ENCODE assay signal across 26 mouse cellular contexts in the genomic region with DNA sequence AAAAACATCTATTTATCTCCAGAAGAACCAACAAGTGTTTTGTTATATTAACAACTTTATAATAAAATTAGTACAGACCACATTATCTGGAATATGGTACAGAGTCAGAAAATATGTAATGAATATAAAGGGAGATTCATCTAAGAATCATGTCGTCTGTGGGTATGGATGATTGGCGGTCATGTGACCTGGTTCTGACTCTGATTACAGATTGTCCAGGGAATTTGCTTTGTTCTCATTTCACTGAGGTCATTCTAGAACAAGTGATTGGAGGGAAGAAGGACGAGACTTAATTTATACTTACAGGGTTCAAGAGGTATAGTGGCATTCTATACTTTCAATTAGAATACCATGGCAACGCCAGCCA.
DNase-seq lines count a peak whose midpoint lies in the region; ATAC-seq and TF ChIP-seq lines count a peak whose summit lies in the region.
"Had no signal": no experiment of that assay in that cellular context is flagged by ENCODE, and none has a peak within 500 bp of the region (broad histone marks: within the 10 kb centered on the region; RNA-seq: fewer than 3 reads in every experiment).

No protein-coding gene starts in this region.

- no peak for TF ChIP-seq CTCF in lung, adult 2 months (IDR thresholded peaks at IDR 0.05; ENCODE audit: insufficient read depth, low read length)

- no peaks in the 10 kb centered on the region; the same call in 1 of the 2 replicates for H3K9me3 ChIP-seq in heart, embryonic 16.5 days (replicated peaks; ENCODE audit: control insufficient read depth, low read length)
- no peaks in the 10 kb centered on the region for H3K9me3 ChIP-seq in lung, embryonic 16.5 days (ENCODE audit: control insufficient read depth, low read length)
- H3K9me3 ChIP-seq: embryonic facial prominence, embryonic 13.5 days; midbrain, embryonic 13.5 days; neural tube, embryonic 13.5 days; stomach, embryonic 15.5 days had no signal

- no peak for DNase-seq in heart, postnatal 36 days
- DNase-seq in lung, adult 2 months, result no peak
- DNase-seq in induced T-regulatory cell, adult 2 months (ENCODE audit: low read depth), result peak; percentile 22
- DNase-seq in spleen, postnatal 10 days (ENCODE audit: low spot score in 2 of 2), result no peak
- DNase-seq in cerebellum, adult 8-10 months, result no peak
- no peak for DNase-seq in spleen, postnatal 36 days (ENCODE audit: low spot score in 2 of 2)
- DNase-seq: adrenal gland, adult 8-10 months; cerebellum, adult 11 months; cerebellum, adult 9-11 months; gastrocnemius, adult 2 months; gastrocnemius, postnatal 36 days; heart, adult 18-20 months; kidney, postnatal 10 days; layer of hippocampus, adult 9-11 months; lung, postnatal 4 days; thymus, postnatal 25 days had no signal

- TF ChIP-seq POLR2A in lung, adult 2 months (IDR thresholded peaks at IDR 0.05; ENCODE audit: borderline replicate concordance, extremely low read depth, low read depth, low read length), result no peak

- peak overlapping the region; percentile 42; the same call in 1 of the 2 replicates for H3K4me3 ChIP-seq in heart, embryonic 16.5 days (ENCODE audit: low read length)
- no peak overlapping the region; the same call in 1 of the 2 replicates for H3K4me3 ChIP-seq in lung, embryonic 16.5 days (ENCODE audit: low read length)
- H3K4me3 ChIP-seq in lung, adult 2 months (replicated peaks; ENCODE audit: extremely low read depth, low read depth, low read length), result no peak overlapping the region
- H3K4me3 ChIP-seq: embryonic facial prominence, embryonic 13.5 days; midbrain, embryonic 13.5 days; neural tube, embryonic 13.5 days; stomach, embryonic 15.5 days had no signal

- H3K4me1 ChIP-seq in heart, embryonic 16.5 days (ENCODE audit: control insufficient read depth, insufficient read depth, low read length), result peaks cover 11% of the 10 kb centered on the region
- peaks cover 42% of the 10 kb centered on the region for H3K4me1 ChIP-seq in lung, embryonic 16.5 days (replicated peaks; ENCODE audit: control insufficient read depth, insufficient read depth, low read length)
- peaks cover 25% of the 10 kb centered on the region for H3K4me1 ChIP-seq in lung, adult 2 months (ENCODE audit: control insufficient read depth, insufficient read depth, low read length)

- H3K4me2 ChIP-seq in heart, embryonic 16.5 days (ENCODE audit: low read depth, low read length), result peak overlapping the region; percentile 43
- H3K4me2 ChIP-seq in lung, embryonic 16.5 days (ENCODE audit: low read depth, low read length), result peak overlapping the region; percentile 43; the same call in 1 of the 2 replicates
- H3K4me2 ChIP-seq: embryonic facial prominence, embryonic 13.5 days; heart, embryonic 11.5 days; hindbrain, embryonic 14.5 days; midbrain, embryonic 13.5 days; neural tube, embryonic 13.5 days; stomach, embryonic 15.5 days had no signal

- H3K9ac ChIP-seq in heart, embryonic 16.5 days (ENCODE audit: low read length), result no peak overlapping the region
- H3K9ac ChIP-seq in lung, embryonic 16.5 days (ENCODE audit: low read length), result no peak overlapping the region
- H3K9ac ChIP-seq: embryonic facial prominence, embryonic 13.5 days; hindbrain, embryonic 14.5 days; midbrain, embryonic 13.5 days; neural tube, embryonic 13.5 days; stomach, embryonic 15.5 days had no signal

- no peak for ATAC-seq in heart, embryonic 16.5 days (replicated peaks; ENCODE audit: extremely low read depth, insufficient read depth, low FRiP score)
- ATAC-seq in lung, embryonic 16.5 days (ENCODE audit: low read depth), result no peak
- ATAC-seq: forebrain, embryonic 16.5 days; lung, postnatal 0 days; midbrain, embryonic 13.5 days had no signal

- H3K27me3 ChIP-seq in heart, embryonic 16.5 days (ENCODE audit: control insufficient read depth, insufficient read depth, low read length), result no peaks in the 10 kb centered on the region
- H3K27me3 ChIP-seq in lung, embryonic 16.5 days (ENCODE audit: control insufficient read depth, insufficient read depth, low read depth, low read length), result no peaks in the 10 kb centered on the region
- H3K27me3 ChIP-seq: embryonic facial prominence, embryonic 13.5 days; midbrain, embryonic 13.5 days; neural tube, embryonic 13.5 days; stomach, embryonic 15.5 days had no signal

- no peak overlapping the region for H3K27ac ChIP-seq in heart, embryonic 16.5 days (ENCODE audit: low read length)
- H3K27ac ChIP-seq in lung, embryonic 16.5 days (ENCODE audit: low read length), result no peak overlapping the region
- H3K27ac ChIP-seq: embryonic facial prominence, embryonic 13.5 days; hindbrain, embryonic 14.5 days; midbrain, embryonic 13.5 days; neural tube, embryonic 13.5 days had no signal

- intact Hi-C loops in heart, postnatal 36 days (cut with DNase I), result loop anchor here (5.0 kb wide), 1 partner anchor 149 kb away; no protein-coding TSS in a partner anchor

- peaks cover 4% of the 10 kb centered on the region for H3K36me3 ChIP-seq in heart, embryonic 16.5 days (ENCODE audit: control insufficient read depth, insufficient read depth)
- peaks cover 6% of the 10 kb centered on the region; the same call in 1 of the 2 replicates for H3K36me3 ChIP-seq in lung, embryonic 16.5 days (ENCODE audit: control insufficient read depth, insufficient read depth, low read length)
- H3K36me3 ChIP-seq: embryonic facial prominence, embryonic 13.5 days; midbrain, embryonic 13.5 days; neural tube, embryonic 13.5 days; stomach, embryonic 15.5 days had no signal

- WGBS in heart, embryonic 16.5 days, result 73% methylated on average over 4 of the region's 4 CpGs
- WGBS in lung, embryonic 16.5 days, result 75% methylated on average over 4 of the region's 4 CpGs
- WGBS in lung, adult 2 months, result 76% methylated on average over 4 of the region's 4 CpGs
